Mouse (Mus musculus): Measurements from ENCODE around the gene Adrm1. TPM values are rescaled to one million over a fixed set of nuclear protein-coding genes. Genes with fewer than 3 reads are reported as not detected.

The Adrm1 gene
- polyA plus RNA-seq, 1 experiment = 80.0 TPM

- Histone ChIP-seq H3K27ac (ENCODE audit: insufficient read depth, low read depth, low read length) (peak overlapping the region; percentile 25), H3K27me3 (replicated peaks; ENCODE audit: control insufficient read depth, insufficient read depth, low read length) (no peaks in the 10 kb centered on the region), H3K4me3 (ENCODE audit: insufficient read depth, low read depth, low read length) (no peak overlapping the region), H3K36me3 (ENCODE audit: control insufficient read depth, insufficient read depth, low read length) (no peaks in the 10 kb centered on the region), H3K4me1 (ENCODE audit: control insufficient read depth, insufficient read depth, low read length) (peaks cover 63% of the 10 kb centered on the region)
- WGBS = 37% methylated on average over 9 of the region's 9 CpGs
- peak; percentile 70 for DNase-seq
- TF ChIP-seq CTCF (conservative IDR thresholded peaks at IDR 0.05; ENCODE audit: insufficient read depth, insufficient read length, low read depth, low read length) = no peak
- no peak for TF ChIP-seq POLR2A (IDR thresholded peaks at IDR 0.05; ENCODE audit: low read depth, low read length)
Observed at GRCm38 (mm10) chr2:180221051-180221450, 49.8 kb downstream of the Adrm1 start.

GRCm38 (mm10) chr2:180222250-180222649 lies 51.0 kb downstream of the Adrm1 start:
- 22% methylated on average over 6 of the region's 6 CpGs for WGBS
- Histone ChIP-seq H3K4me1 (ENCODE audit: control insufficient read depth, insufficient read depth, low read length) (peaks cover 56% of the 10 kb centered on the region), H3K36me3 (ENCODE audit: control insufficient read depth, insufficient read depth, low read length) (no peaks in the 10 kb centered on the region), H3K4me3 (ENCODE audit: insufficient read depth, low read depth, low read length) (no peak overlapping the region), H3K27me3 (replicated peaks; ENCODE audit: control insufficient read depth, insufficient read depth, low read length) (no peaks in the 10 kb centered on the region), H3K27ac (ENCODE audit: insufficient read depth, low read depth, low read length) (peak overlapping the region; percentile 61; the same call in 1 of the 2 replicates)
- TF ChIP-seq CTCF (conservative IDR thresholded peaks at IDR 0.05; ENCODE audit: insufficient read depth, insufficient read length, low read depth, low read length) (no peak; the same call in 1 of the 2 replicates), POLR2A (IDR thresholded peaks at IDR 0.05; ENCODE audit: low read depth, low read length) (no peak)
- DNase-seq = peak; percentile 54

GRCm38 (mm10) chr2:180224647-180225043 lies 53.4 kb downstream of the Adrm1 start:
- WGBS = 7% methylated on average over 13 of the region's 13 CpGs
- Histone ChIP-seq H3K4me1 (ENCODE audit: control insufficient read depth, insufficient read depth, low read length) (peaks cover 46% of the 10 kb centered on the region), H3K36me3 (ENCODE audit: control insufficient read depth, insufficient read depth, low read length) (no peaks in the 10 kb centered on the region), H3K4me3 (ENCODE audit: insufficient read depth, low read depth, low read length) (peak overlapping the region; percentile 69), H3K27me3 (replicated peaks; ENCODE audit: control insufficient read depth, insufficient read depth, low read length) (no peaks in the 10 kb centered on the region), H3K27ac (ENCODE audit: insufficient read depth, low read depth, low read length) (peak overlapping the region; percentile 29)
- no peak for DNase-seq
- TF ChIP-seq CTCF (conservative IDR thresholded peaks at IDR 0.05; ENCODE audit: insufficient read depth, insufficient read length, low read depth, low read length) (no peak), POLR2A (IDR thresholded peaks at IDR 0.05; ENCODE audit: low read depth, low read length) (no peak)

- no peak for TF ChIP-seq CTCF (conservative IDR thresholded peaks at IDR 0.05; ENCODE audit: insufficient read depth, insufficient read length, low read depth, low read length)
- no peak for TF ChIP-seq POLR2A (IDR thresholded peaks at IDR 0.05; ENCODE audit: low read depth, low read length)
- Histone ChIP-seq H3K27me3 (replicated peaks; ENCODE audit: control insufficient read depth, insufficient read depth, low read length) (no peaks in the 10 kb centered on the region), H3K36me3 (ENCODE audit: control insufficient read depth, insufficient read depth, low read length) (no peaks in the 10 kb centered on the region), H3K27ac (ENCODE audit: insufficient read depth, low read depth, low read length) (peak overlapping the region; percentile 57), H3K4me3 (ENCODE audit: insufficient read depth, low read depth, low read length) (peak overlapping the region; percentile 69), H3K4me1 (ENCODE audit: control insufficient read depth, insufficient read depth, low read length) (peaks cover 40% of the 10 kb centered on the region)
- WGBS = under 1% methylated on average over 55 of the region's 55 CpGs
- DNase-seq = peak; percentile 66
Observed at GRCm38 (mm10) chr2:180225044-180225761, 53.9 kb downstream of the Adrm1 start.

Other genes starting within 250 kb of the Adrm1 start
- 7.3 and 8.9 TPM in 2 replicates for gene Taf4, start 194.8 kb upstream of the Adrm1 start, polyA plus RNA-seq (2012; rRNA removed)
- 27.2 and 29.5 TPM in 2 replicates for gene Lsm14b, start 146.5 kb upstream of the Adrm1 start, polyA plus RNA-seq (2012; rRNA removed)
- gene Psma7, start 129.1 kb upstream of the Adrm1 start, polyA plus RNA-seq (2012; rRNA removed) = 156 and 185 TPM in 2 replicates
- 6.7 and 7.5 TPM in 2 replicates for gene Ss18l1, start 129.0 kb upstream of the Adrm1 start, polyA plus RNA-seq (2012; rRNA removed)
- 24.3 and 26.2 TPM in 2 replicates for gene Mtg2, start 100.9 kb upstream of the Adrm1 start, polyA plus RNA-seq (2012; rRNA removed)
- gene Hrh3, start 67.0 kb upstream of the Adrm1 start, polyA plus RNA-seq (2012; rRNA removed) = 0.08 and 0.17 TPM in 2 replicates
- gene Osbpl2, start 52.2 kb upstream of the Adrm1 start, polyA plus RNA-seq (2012; rRNA removed) = 30.3 and 33.8 TPM in 2 replicates
- 83.3 and 97.8 TPM in 2 replicates for gene Lama5, start 54.4 kb downstream of the Adrm1 start, polyA plus RNA-seq (2012; rRNA removed)
- gene Rps21, start 85.9 kb downstream of the Adrm1 start, polyA plus RNA-seq (2012; rRNA removed) = 2,294 and 2,331 TPM in 2 replicates
- 18.2 TPM in 2 replicates for gene Cables2, start 102.0 kb downstream of the Adrm1 start, polyA plus RNA-seq (2012; rRNA removed)
- 0.49 and 0.50 TPM in 2 replicates for gene Rbbp8nl, start 118.4 kb downstream of the Adrm1 start, polyA plus RNA-seq (2012; rRNA removed)
- 1.2 TPM in 2 replicates for gene Gata5, start 163.2 kb downstream of the Adrm1 start, polyA plus RNA-seq (2012; rRNA removed)

Data from kidney, adult 2 months (tissue).